Mouse (Mus musculus) embryonic fibroblast, embryonic 13.5 days (primary cell): ENCODE data around the gene Hsd17b1. TPM values are rescaled to one million over a fixed set of nuclear protein-coding genes. Genes with fewer than 3 reads are reported as not detected.

Experiments
- H3K27ac ChIP-seq: 2 replicates; pipeline ENCODE4 v1.5.1; 2012; ENCODE audit warnings: low read length, control low read depth, inconsistent platforms; ENCODE audit not compliant: insufficient read depth
- H3K4me1 ChIP-seq: 2 replicates; pipeline ENCODE4 v1.6.1; 2011; ENCODE audit warnings: low read length; ENCODE audit not compliant: control insufficient read depth, insufficient read depth
- H3K4me3 ChIP-seq: 2 replicates; pipeline ENCODE4 v1.5.1; 2011; ENCODE audit warnings: mild to moderate bottlenecking, control low read depth, low read length; ENCODE audit not compliant: insufficient read depth
- CTCF ChIP-seq: IDR thresholded peaks from 2 replicates; pipeline ENCODE4 v1.5.1; 2011; ENCODE audit warnings: mild to moderate bottlenecking, control low read depth, low read length, moderate library complexity, borderline replicate concordance; ENCODE audit not compliant: insufficient read depth
- POLR2A ChIP-seq: IDR thresholded peaks from 2 replicates; pipeline ENCODE4 v1.6.1; 2011; ENCODE audit warnings: low read depth, mild to moderate bottlenecking, control low read depth, low read length, moderate library complexity
- polyA plus RNA-seq: library from polyadenylated mRNA; stranded (reverse); fragments of >200 nt; gene quantifications from 2 replicates; pipeline ENCODE4 v1.2.4, GENCODE M21; 2011; ENCODE audit warnings: low read depth; ENCODE audit not compliant: missing spikeins, insufficient read length

The Hsd17b1 gene
- polyA plus RNA-seq, 1 experiment: 5.2 TPM

DNA sequence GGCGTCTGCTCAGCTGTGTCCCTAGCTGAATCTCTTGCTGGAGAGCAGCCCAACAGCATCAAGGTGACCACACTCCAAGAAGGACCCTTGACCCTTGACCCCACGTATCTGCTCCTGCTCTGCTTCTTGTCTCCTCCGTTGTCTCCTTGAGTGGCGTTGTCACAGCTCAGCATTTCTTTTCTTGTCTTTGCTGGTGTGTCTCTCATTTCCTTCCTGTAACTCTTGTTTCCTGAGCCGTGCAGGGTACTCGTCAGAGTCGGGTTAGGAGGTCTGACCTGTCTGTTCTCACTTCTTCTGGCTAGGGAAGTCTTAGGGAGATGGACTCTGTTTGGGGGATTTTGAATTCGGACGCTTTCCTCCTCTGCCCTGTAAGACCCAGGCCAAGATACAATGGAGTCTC is 31.8 kb upstream of the Hsd17b1 start:
- TF ChIP-seq CTCF (no peak), POLR2A (no peak)
- H3K4me3 ChIP-seq: no peak overlapping the region

DNA sequence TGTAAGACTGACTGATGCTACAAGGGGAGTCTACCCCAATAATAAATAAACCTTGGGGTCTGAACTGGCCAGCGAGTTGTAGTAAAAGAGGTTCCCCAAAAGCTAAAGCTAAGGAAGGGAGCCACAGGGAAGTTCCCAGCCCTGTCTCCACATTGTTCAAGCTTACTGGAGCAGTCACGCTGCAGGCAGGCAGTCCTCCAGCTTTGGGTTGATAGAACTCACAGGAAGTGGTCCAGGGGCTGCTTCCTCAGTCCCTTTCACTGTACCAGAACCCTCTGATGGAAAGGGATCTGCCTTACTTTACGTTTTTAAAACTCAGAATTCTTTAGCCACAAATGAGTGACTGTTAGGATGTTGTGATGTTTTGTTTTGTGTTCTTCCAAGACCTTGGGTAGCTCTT is 30.7 kb upstream of the Hsd17b1 start:
- Histone ChIP-seq H3K4me1 (no peaks in the 10 kb centered on the region), H3K27ac (no peak overlapping the region), H3K4me3 (no peak overlapping the region)
- TF ChIP-seq POLR2A (no peak), CTCF (no peak)

More for the DNA sequence above, 31.8 kb upstream of the Hsd17b1 start:
- Histone ChIP-seq H3K4me1 (no peaks in the 10 kb centered on the region), H3K27ac (no peak overlapping the region)

DNA sequence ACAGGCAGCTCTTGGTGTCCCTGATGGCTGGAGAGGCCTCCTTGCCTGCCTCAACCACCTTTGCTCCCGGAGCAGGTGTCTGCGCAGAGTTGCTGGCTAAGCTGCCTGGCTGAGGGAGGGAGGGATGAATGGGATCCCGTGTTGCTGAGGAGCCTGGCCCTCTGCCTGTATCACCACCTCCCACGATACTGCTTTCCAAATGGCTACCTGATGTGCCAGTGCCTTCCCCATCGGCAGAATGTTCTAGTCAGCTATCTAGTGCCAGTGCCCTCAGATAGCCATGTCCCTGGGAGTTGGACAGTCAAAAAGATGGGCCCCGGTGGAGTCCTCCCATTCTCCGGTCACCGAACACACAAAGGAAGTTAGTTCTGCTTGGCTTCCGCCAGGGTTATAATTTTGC is 27.9 kb upstream of the Hsd17b1 start:
- H3K27ac ChIP-seq: no peak overlapping the region
- H3K4me1 ChIP-seq: no peaks in the 10 kb centered on the region
- TF ChIP-seq CTCF (no peak), POLR2A (no peak)

DNA sequence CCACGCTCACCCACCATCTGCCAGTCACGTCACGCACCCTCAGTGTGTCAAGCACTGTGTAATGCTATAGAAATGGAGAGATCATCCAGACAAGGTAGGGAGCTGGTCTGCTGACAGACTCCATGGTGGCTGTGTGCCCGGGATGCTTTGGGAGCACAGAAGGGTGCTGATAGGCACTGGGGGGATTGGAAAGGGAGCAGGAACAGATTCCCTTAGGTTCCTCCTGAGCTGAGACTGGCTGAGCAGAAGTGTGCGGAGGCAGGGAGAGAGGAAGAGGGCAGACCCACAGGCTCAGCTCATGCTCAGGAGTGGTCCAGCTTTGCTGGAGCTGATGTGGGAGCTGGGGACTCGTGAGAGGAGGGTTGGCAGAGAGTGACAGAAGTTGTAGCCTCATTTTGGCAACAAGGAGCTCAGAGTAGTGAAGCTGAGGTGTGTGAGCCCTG is 27.1 kb upstream of the Hsd17b1 start:
- H3K27ac ChIP-seq: no peak overlapping the region
- H3K4me3 ChIP-seq: no peak overlapping the region
- TF ChIP-seq CTCF: no peak
- TF ChIP-seq POLR2A: no peak
- H3K4me1 ChIP-seq: no peaks in the 10 kb centered on the region

More for the DNA sequence above, 27.9 kb upstream of the Hsd17b1 start:
- H3K4me3 ChIP-seq: no peak overlapping the region

DNA sequence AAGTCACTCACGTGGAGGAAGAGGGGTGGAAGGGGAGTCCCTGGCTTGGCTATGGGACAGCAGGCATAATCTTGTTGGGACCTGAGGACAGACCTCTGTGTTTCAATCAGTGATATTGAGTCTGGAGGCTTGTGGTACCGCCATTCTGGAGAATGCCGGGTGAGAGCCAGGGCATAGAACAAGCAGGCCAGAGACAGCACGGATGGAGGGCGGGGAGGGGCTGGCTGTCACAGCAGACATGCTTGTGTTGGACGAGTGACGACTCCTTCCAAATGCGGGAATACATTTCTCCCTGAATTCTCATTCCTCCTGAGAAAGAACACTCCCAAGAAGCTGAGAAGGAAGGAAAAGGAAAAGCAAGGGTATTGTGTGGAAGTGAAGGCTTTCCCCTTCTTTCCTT is 26.6 kb upstream of the Hsd17b1 start:
- Histone ChIP-seq H3K27ac (no peak overlapping the region), H3K4me1 (0 out of 2 replicates have a peak, but pooled peaks cover 1% of the 10 kb centered on the region), H3K4me3 (no peak overlapping the region)
- no peak for TF ChIP-seq POLR2A
- no peak for TF ChIP-seq CTCF

DNA sequence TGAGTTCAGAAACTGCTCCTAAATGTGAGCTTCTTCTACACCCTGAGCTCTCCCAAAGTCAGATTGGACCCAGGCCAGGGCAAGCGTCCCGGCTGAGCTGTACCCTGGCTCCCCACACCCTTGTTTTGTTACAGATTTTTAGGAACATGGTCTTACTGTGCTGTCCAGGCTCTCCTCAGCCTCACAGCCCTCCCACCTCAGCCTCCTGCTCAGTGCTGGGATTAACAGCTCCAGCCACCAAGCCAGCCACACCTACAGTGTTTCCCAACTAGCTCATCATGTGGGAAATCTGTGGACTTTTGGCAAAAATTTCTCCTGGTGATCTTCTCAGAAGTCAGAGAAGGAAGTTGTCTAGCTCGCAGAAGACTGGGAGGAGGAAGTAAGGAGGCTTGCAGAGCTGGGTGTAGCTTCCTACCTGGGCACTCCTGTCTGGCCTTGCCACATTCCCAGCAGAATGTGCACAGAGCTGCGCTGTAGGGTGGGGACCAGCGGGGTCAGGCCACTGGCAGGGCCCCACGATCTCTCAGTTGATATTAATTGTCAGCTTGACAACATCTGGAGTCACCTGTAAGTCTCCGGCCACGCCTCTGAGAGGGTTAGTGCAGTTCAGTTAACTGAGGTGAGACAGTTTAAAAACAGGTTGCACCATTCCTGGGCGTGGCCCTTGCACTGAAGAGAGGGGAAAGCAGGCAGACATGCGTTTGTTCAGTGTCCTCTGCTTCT is 25.3 kb upstream of the Hsd17b1 start:
- Histone ChIP-seq H3K4me3 (no peak overlapping the region), H3K4me1 (0 out of 2 replicates have a peak, but pooled peaks cover 6% of the 10 kb centered on the region), H3K27ac (no peak overlapping the region)
- no peak for TF ChIP-seq CTCF
- TF ChIP-seq POLR2A: no peak

DNA sequence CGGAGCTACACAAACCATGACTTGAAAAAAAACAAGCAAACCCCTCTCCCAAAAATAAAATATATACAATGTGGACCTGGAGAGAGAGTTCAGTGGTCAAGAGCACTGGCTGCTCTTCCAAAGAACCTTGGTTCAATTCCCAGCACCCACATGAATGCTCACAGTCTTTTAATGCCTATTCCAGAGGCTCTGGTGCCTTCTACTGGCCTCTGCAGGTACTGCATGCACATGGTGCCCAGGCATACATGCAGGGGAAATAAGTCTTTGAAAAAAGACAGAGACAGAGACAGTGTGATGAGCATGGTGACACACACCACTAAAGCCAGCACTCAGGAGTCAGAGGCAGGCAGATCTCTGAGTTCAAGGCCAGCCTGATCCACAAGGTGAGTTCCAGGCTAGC is 24.2 kb upstream of the Hsd17b1 start:
- Histone ChIP-seq H3K4me1 (0 out of 2 replicates have a peak, but pooled peaks cover 6% of the 10 kb centered on the region), H3K27ac (no peak overlapping the region), H3K4me3 (no peak overlapping the region)
- TF ChIP-seq POLR2A: no peak
- TF ChIP-seq CTCF: no peak

DNA sequence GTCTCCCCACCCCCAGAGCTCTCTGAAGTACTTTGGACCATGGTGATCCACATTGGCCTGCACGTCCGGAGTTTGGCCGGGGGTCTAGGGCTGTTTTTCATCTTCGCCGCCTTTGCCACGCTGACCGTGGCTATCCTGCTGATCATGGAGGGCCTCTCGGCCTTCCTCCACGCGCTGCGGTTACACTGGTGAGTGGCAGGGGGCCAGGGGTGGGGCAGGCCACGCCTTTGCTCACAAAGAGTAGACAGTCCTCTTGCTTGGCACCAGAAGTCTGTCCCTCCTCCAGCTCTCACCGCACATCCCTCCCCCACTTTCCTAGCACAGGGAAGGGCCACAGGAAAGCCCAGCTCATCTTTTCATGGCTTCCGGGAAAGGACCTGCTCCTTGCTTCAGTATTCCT is 22.8 kb upstream of the Hsd17b1 start:
- Histone ChIP-seq H3K4me1 (peaks cover 16% of the 10 kb centered on the region), H3K27ac (no peak overlapping the region), H3K4me3 (no peak overlapping the region)
- TF ChIP-seq CTCF (no peak), POLR2A (no peak)

DNA sequence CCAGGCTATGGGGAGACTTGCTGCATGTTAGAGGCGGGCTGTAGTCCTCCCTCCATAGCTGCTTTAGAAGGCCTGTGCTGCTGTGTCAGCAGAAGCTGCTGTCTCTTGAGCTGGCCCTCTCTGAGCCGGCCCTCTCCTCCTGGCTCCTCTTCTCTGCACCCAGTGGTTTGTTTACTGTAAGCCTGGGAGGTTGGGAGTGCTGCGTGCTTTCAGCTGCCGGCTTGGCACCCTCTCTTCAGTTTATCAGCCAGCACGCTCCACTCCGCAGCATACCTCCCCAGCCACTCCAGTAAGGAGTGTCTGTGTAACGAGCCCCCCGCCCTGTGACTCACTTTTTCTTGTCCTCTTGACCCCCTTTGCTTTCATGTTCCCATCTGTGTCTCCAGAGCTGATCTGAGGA is 21.3 kb upstream of the Hsd17b1 start:
- TF ChIP-seq POLR2A (no peak), CTCF (no peak)
- Histone ChIP-seq H3K4me1 (peaks cover 18% of the 10 kb centered on the region), H3K27ac (peak overlapping the region; percentile 70), H3K4me3 (no peak overlapping the region)

DNA sequence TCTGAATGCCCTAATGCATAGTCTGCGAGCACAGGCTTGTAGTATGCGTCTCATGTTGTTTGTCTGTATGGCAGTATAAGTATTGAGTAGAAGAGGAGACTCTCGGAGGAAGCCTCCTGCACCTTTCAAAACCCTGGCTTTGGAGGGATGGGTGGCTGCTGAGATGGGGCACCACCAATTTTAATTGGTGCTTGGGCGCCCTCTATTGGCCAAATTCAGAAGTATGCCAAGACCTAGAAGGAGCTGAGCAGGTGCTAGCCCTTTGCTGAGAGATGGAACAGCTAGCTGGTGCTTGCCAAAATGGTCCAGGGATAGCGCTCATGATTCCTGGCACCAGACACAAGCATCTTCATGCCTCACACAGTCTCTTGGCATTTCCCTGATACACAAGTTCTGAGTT is 20.4 kb upstream of the Hsd17b1 start:
- H3K4me3 ChIP-seq: no peak overlapping the region
- H3K27ac ChIP-seq: no peak overlapping the region
- peaks cover 23% of the 10 kb centered on the region for H3K4me1 ChIP-seq
- TF ChIP-seq POLR2A: no peak
- no peak for TF ChIP-seq CTCF

DNA sequence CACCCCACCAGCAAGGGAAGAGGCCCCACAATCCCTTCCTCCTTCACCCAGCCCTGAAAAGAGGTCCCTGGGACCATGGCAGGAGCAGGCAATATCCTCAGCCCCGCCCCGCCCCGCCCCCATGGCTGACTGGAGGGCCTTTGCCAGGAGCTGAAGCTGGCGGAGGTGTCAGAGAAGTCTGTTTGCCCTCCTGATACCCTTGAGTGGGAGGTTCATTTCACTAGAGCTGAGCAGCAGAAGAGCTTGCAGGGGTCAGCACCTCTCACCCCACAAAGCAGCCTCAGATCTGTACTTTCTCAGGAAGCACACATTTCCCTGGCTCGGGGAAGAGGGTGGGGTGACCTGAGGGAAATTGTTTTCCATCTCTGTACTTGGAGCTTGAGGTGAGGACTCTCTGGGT is 19.5 kb upstream of the Hsd17b1 start:
- H3K27ac ChIP-seq: 0 out of 2 replicates have a peak overlapping the region, but pooled peaks have one; percentile 96
- TF ChIP-seq POLR2A (no peak), CTCF (no peak)
- H3K4me3 ChIP-seq: no peak overlapping the region
- peaks cover 30% of the 10 kb centered on the region for H3K4me1 ChIP-seq
